Mouse (Mus musculus) limb, embryonic 13.5 days (tissue): ENCODE measurements at regions not wholly inside any gene's neighbourhood (a gene's known extent, or its start where the extent isn't known, plus 50 kb on each side); places are given as distances from the start of the nearest gene placed in this dataset.
A peak's percentile ranks its signal among the peaks of the same experiment; 100 is the strongest.
"Not testable (repeated sequence)": the region's sequence is repeated elsewhere in the genome, so short reads cannot be mapped to it uniquely, and the experiment has no call there.

Experiments
- ATAC-seq: fragments of 200-750 bp; cut with Nextera tagmentation; 2 replicates; pipeline ENCODE4 v1.8.0; 2017; ENCODE audit warnings: low read depth, moderate number of reproducible peaks, moderate TSS enrichment; ENCODE audit not compliant: low FRiP score
- H3K27ac ChIP-seq: fragments of 300-500 bp; sonication (generic); 2 replicates; pipeline ENCODE4 v1.5.1; 2015; ENCODE audit warnings: inconsistent platforms, mild to moderate bottlenecking, moderate library complexity
- H3K27me3 ChIP-seq: fragments of 300-500 bp; sonication (generic); 2 replicates; pipeline ENCODE4 v1.6.1; 2015; ENCODE audit warnings: mild to moderate bottlenecking, inconsistent platforms
- H3K36me3 ChIP-seq: fragments of 300-500 bp; sonication (generic); 2 replicates; pipeline ENCODE4 v1.6.1; 2015; ENCODE audit warnings: inconsistent platforms, mild to moderate bottlenecking, moderate library complexity
- H3K4me1 ChIP-seq: fragments of 300-500 bp; sonication (generic); 2 replicates; pipeline ENCODE4 v1.6.1; 2015; ENCODE audit warnings: inconsistent platforms
- H3K4me2 ChIP-seq: fragments of 300-500 bp; sonication (generic); replicated peaks from 2 replicates; pipeline ENCODE4 v1.6.1; 2015; ENCODE audit warnings: inconsistent platforms, mild to moderate bottlenecking, moderate library complexity
- H3K4me3 ChIP-seq: fragments of 300-500 bp; sonication (generic); 2 replicates; pipeline ENCODE4 v1.5.1; 2015; ENCODE audit warnings: moderate library complexity, mild to moderate bottlenecking, inconsistent platforms
- H3K9ac ChIP-seq: fragments of 300-500 bp; sonication (generic); 2 replicates; pipeline ENCODE4 v1.6.1; 2015; ENCODE audit warnings: mild to moderate bottlenecking, inconsistent platforms
- H3K9me3 ChIP-seq: fragments of 300-500 bp; sonication (generic); 2 replicates; pipeline ENCODE4 v1.6.1; 2016; ENCODE audit warnings: inconsistent platforms
- WGBS: fragments of 180-500 bp; shearing (Covaris S2); methylation state at CpG from one replicate; pipeline ENCODE4 v1.1.7; 2015; 5-methylcytosine and 5-hydroxymethylcytosine counted together

- Histone ChIP-seq H3K9ac (no peak overlapping the region), H3K9me3 (no peaks in the 10 kb centered on the region), H3K4me2 (no peak overlapping the region), H3K4me3 (no peak overlapping the region), H3K27ac (peak overlapping the region; percentile 44; the same call in 1 of the 2 replicates), H3K4me1 (peaks cover 8% of the 10 kb centered on the region; the same call in 1 of the 2 replicates), H3K36me3 (no peaks in the 10 kb centered on the region), H3K27me3 (0 out of 2 replicates have a peak, but pooled peaks cover 3% of the 10 kb centered on the region)
- WGBS: 59% methylated on average over 4 of the region's 4 CpGs
- ATAC-seq: peak; percentile 67; the same call in 1 of the 2 replicates
Observed at GRCm38 (mm10) chr3:57940504-57941381, 92.9 kb upstream of the Pfn2 start.

- 83% methylated on average over 2 of the region's 2 CpGs for WGBS
- H3K9ac ChIP-seq: no peak overlapping the region
- ATAC-seq: no peak
- peaks cover 3% of the 10 kb centered on the region; the same call in 1 of the 2 replicates for H3K27me3 ChIP-seq
- H3K4me3 ChIP-seq: no peak overlapping the region
- H3K4me1 ChIP-seq: peaks cover 16% of the 10 kb centered on the region
- H3K36me3 ChIP-seq: no peaks in the 10 kb centered on the region
- H3K27ac ChIP-seq: no peak overlapping the region
- H3K9me3 ChIP-seq: peaks cover 5% of the 10 kb centered on the region
- H3K4me2 ChIP-seq: no peak overlapping the region
Observed at GRCm38 (mm10) chr3:57944698-57945097, 96.8 kb upstream of the Pfn2 start.

- Histone ChIP-seq H3K27me3 (peaks cover 3% of the 10 kb centered on the region; the same call in 1 of the 2 replicates), H3K9ac (no peak overlapping the region), H3K4me1 (peaks cover 15% of the 10 kb centered on the region), H3K9me3 (peaks cover 5% of the 10 kb centered on the region), H3K4me2 (no peak overlapping the region), H3K36me3 (no peaks in the 10 kb centered on the region), H3K4me3 (no peak overlapping the region), H3K27ac (no peak overlapping the region)
- ATAC-seq: no peak
- WGBS: 76% methylated on average over 5 of the region's 5 CpGs
Observed at GRCm38 (mm10) chr3:57945765-57946164, 97.9 kb upstream of the Pfn2 start.

GRCm38 (mm10) chr3:57947331-57947730 lies 99.5 kb upstream of the Pfn2 start:
- Histone ChIP-seq H3K9me3 (peaks cover 5% of the 10 kb centered on the region), H3K27ac (no peak overlapping the region), H3K27me3 (peaks cover 3% of the 10 kb centered on the region; the same call in 1 of the 2 replicates), H3K9ac (no peak overlapping the region), H3K4me3 (no peak overlapping the region), H3K36me3 (no peaks in the 10 kb centered on the region), H3K4me1 (peaks cover 8% of the 10 kb centered on the region; the same call in 1 of the 2 replicates), H3K4me2 (no peak overlapping the region)
- no peak for ATAC-seq
- WGBS: 88% methylated on average over 2 of the region's 2 CpGs

GRCm38 (mm10) chr3:57948720-57949119 lies 100.8 kb upstream of the Pfn2 start:
- H3K4me3 ChIP-seq: no peak overlapping the region
- H3K36me3 ChIP-seq: no peaks in the 10 kb centered on the region
- H3K27ac ChIP-seq: no peak overlapping the region
- H3K4me2 ChIP-seq: no peak overlapping the region
- ATAC-seq: peak; percentile 51; the same call in 1 of the 2 replicates
- WGBS: 73% methylated on average over 1 of the region's 1 CpGs
- H3K9ac ChIP-seq: no peak overlapping the region
- H3K27me3 ChIP-seq: peaks cover 3% of the 10 kb centered on the region; the same call in 1 of the 2 replicates
- peaks cover 5% of the 10 kb centered on the region for H3K9me3 ChIP-seq
- H3K4me1 ChIP-seq: peaks cover 8% of the 10 kb centered on the region; the same call in 1 of the 2 replicates

- Histone ChIP-seq H3K27me3 (no peaks in the 10 kb centered on the region; the same call in 1 of the 2 replicates), H3K4me1 (peaks cover 8% of the 10 kb centered on the region; the same call in 1 of the 2 replicates), H3K9ac (no peak overlapping the region), H3K9me3 (peaks cover 5% of the 10 kb centered on the region), H3K4me3 (no peak overlapping the region), H3K36me3 (no peaks in the 10 kb centered on the region), H3K27ac (no peak overlapping the region), H3K4me2 (no peak overlapping the region)
- 74% methylated on average over 7 of the region's 7 CpGs for WGBS
- no peak for ATAC-seq
Observed at GRCm38 (mm10) chr3:57950431-57951331, 102.8 kb upstream of the Pfn2 start.

- H3K27me3 ChIP-seq: no peaks in the 10 kb centered on the region; the same call in 1 of the 2 replicates
- no peak overlapping the region for H3K4me2 ChIP-seq
- no peak overlapping the region for H3K27ac ChIP-seq
- no peaks in the 10 kb centered on the region for H3K36me3 ChIP-seq
- H3K4me3 ChIP-seq: no peak overlapping the region
- H3K4me1 ChIP-seq: peaks cover 8% of the 10 kb centered on the region; the same call in 1 of the 2 replicates
- H3K9me3 ChIP-seq: peaks cover 5% of the 10 kb centered on the region
- WGBS: 54% methylated on average over 5 of the region's 5 CpGs
- no peak overlapping the region for H3K9ac ChIP-seq
- no peak for ATAC-seq
Observed at GRCm38 (mm10) chr3:57951438-57951837, 103.6 kb upstream of the Pfn2 start.

- Histone ChIP-seq H3K4me2 (no peak overlapping the region), H3K9ac (no peak overlapping the region), H3K27me3 (no peaks in the 10 kb centered on the region), H3K27ac (no peak overlapping the region), H3K36me3 (no peaks in the 10 kb centered on the region), H3K4me3 (no peak overlapping the region), H3K9me3 (no peaks in the 10 kb centered on the region), H3K4me1 (no peaks in the 10 kb centered on the region)
- WGBS: 84% methylated on average over 4 of the region's 4 CpGs
- no peak for ATAC-seq
Observed at GRCm38 (mm10) chr3:57957352-57957751, 109.5 kb upstream of the Pfn2 start.

- Histone ChIP-seq H3K27ac (no peak overlapping the region), H3K9me3 (no peaks in the 10 kb centered on the region), H3K4me1 (no peaks in the 10 kb centered on the region), H3K9ac (no peak overlapping the region), H3K4me3 (no peak overlapping the region), H3K4me2 (no peak overlapping the region), H3K27me3 (no peaks in the 10 kb centered on the region), H3K36me3 (no peaks in the 10 kb centered on the region)
- no peak for ATAC-seq
- 80% methylated on average over 7 of the region's 7 CpGs for WGBS
Observed at GRCm38 (mm10) chr3:57963965-57964364, 116.1 kb upstream of the Pfn2 start.

GRCm38 (mm10) chr3:57970614-57971013 lies 122.7 kb upstream of the Pfn2 start:
- H3K4me3 ChIP-seq, H3K36me3 ChIP-seq, H3K9me3 ChIP-seq, H3K27ac ChIP-seq, H3K4me1 ChIP-seq, H3K27me3 ChIP-seq, H3K4me2 ChIP-seq, H3K9ac ChIP-seq: not testable (repeated sequence)
- 78% methylated on average over 2 of the region's 2 CpGs for WGBS
- peak; percentile 25; the same call in 1 of the 2 replicates for ATAC-seq

- ATAC-seq: no peak
Observed at GRCm38 (mm10) chr3:57972469-57973245, 124.8 kb upstream of the Pfn2 start.

More at GRCm38 (mm10) chr3:57972469-57973245, 124.8 kb upstream of the Pfn2 start:
- H3K27ac ChIP-seq: no peak overlapping the region
- H3K36me3 ChIP-seq: no peaks in the 10 kb centered on the region
- WGBS: 48% methylated on average over 6 of the region's 6 CpGs
- H3K9me3 ChIP-seq: no peaks in the 10 kb centered on the region
- peaks cover 9% of the 10 kb centered on the region; the same call in 1 of the 2 replicates for H3K4me1 ChIP-seq
- H3K9ac ChIP-seq: no peak overlapping the region
- no peak overlapping the region for H3K4me3 ChIP-seq
- H3K27me3 ChIP-seq: no peaks in the 10 kb centered on the region
- H3K4me2 ChIP-seq: no peak overlapping the region
